ENCODE assay signal across 25 mouse cellular contexts in genomic region chr5:97075476-97076151, GRCm38 (mm10). TPM values are rescaled to one million over a fixed set of nuclear protein-coding genes. Genes with fewer than 3 reads are reported as not detected.
DNase-seq lines count a peak whose midpoint lies in the region; ATAC-seq lines count a peak whose summit lies in the region.
"Had no signal": no experiment of that assay in that cellular context is flagged by ENCODE, and none has a peak within 500 bp of the region (broad histone marks: within the 10 kb centered on the region; RNA-seq: fewer than 3 reads in every experiment).

No protein-coding gene starts in this region.

- intact Hi-C loops in heart, postnatal 14 days (cut with DNase I) = no loop called here

- H3K36me3 ChIP-seq in kidney, embryonic 15.5 days = peaks cover 8% of the 10 kb centered on the region
- H3K36me3 ChIP-seq in liver, embryonic 11.5 days (ENCODE audit: control insufficient read depth, insufficient read depth, low read length) = peaks cover 10% of the 10 kb centered on the region
- H3K36me3 ChIP-seq: embryonic facial prominence, embryonic 12.5 days had no signal

- H3K4me3 ChIP-seq in kidney, embryonic 15.5 days (replicated peaks) = no peak overlapping the region
- no peak overlapping the region for H3K4me3 ChIP-seq in liver, embryonic 11.5 days (ENCODE audit: low read depth, low read length)
- H3K4me3 ChIP-seq: embryonic facial prominence, embryonic 10.5 days; embryonic facial prominence, embryonic 12.5 days; forebrain, embryonic 13.5 days had no signal

- peak; percentile 59; the same call in 1 of the 2 replicates for ATAC-seq in kidney, embryonic 15.5 days (replicated peaks; ENCODE audit: low FRiP score)
- no peak for ATAC-seq in liver, embryonic 11.5 days (replicated peaks; ENCODE audit: low FRiP score)
- ATAC-seq: activated CD4-positive, CD25-positive, alpha-beta regulatory T cell, adult 4 months; CD4-positive, CD25-positive, alpha-beta regulatory T cell, adult 4 months; forebrain, embryonic 13.5 days; Patski had no signal

- no peak overlapping the region for H3K4me2 ChIP-seq in kidney, embryonic 15.5 days
- H3K4me2 ChIP-seq in liver, embryonic 11.5 days = no peak overlapping the region
- H3K4me2 ChIP-seq: embryonic facial prominence, embryonic 12.5 days; forebrain, embryonic 13.5 days had no signal

- H3K27ac ChIP-seq in kidney, embryonic 15.5 days = no peak overlapping the region
- no peak overlapping the region for H3K27ac ChIP-seq in liver, embryonic 11.5 days (ENCODE audit: low read depth, low read length)
- H3K27ac ChIP-seq: embryonic facial prominence, embryonic 10.5 days; embryonic facial prominence, embryonic 12.5 days; forebrain, embryonic 13.5 days had no signal

- no peaks in the 10 kb centered on the region for H3K9me3 ChIP-seq in kidney, embryonic 15.5 days (replicated peaks)
- H3K9me3 ChIP-seq in liver, embryonic 11.5 days (ENCODE audit: control insufficient read depth, low read length) = no peaks in the 10 kb centered on the region
- H3K9me3 ChIP-seq: embryonic facial prominence, embryonic 10.5 days; embryonic facial prominence, embryonic 12.5 days; forebrain, embryonic 13.5 days; G1E had no signal

- WGBS in kidney, embryonic 15.5 days = 74% methylated on average over 11 of the region's 11 CpGs
- 93% methylated on average over 11 of the region's 11 CpGs for WGBS in liver, embryonic 11.5 days

- peak; percentile 70 for DNase-seq in heart, adult 11 months
- DNase-seq in heart, postnatal 14 days = no peak
- no peak for DNase-seq in kidney, postnatal 4 days
- DNase-seq in kidney, postnatal 10 days = peak; percentile 3
- DNase-seq in kidney, adult 8-10 months = no peak
- DNase-seq in liver, embryonic 11.5 days (ENCODE audit: low spot score) = peak; percentile 20
- no peak for DNase-seq in liver
- DNase-seq: adrenal gland, adult 8-10 months; adrenal gland, postnatal 14 days; adrenal gland, postnatal 36 days; B cell, adult 2 months; cerebellum, adult 11-12 months; cerebellum, adult 2 months; cerebellum, adult 9-10 months; cerebellum, postnatal 10 days; cerebellum, postnatal 25 days had no signal

- H3K27me3 ChIP-seq in kidney, embryonic 15.5 days = no peaks in the 10 kb centered on the region
- no peaks in the 10 kb centered on the region for H3K27me3 ChIP-seq in liver, embryonic 11.5 days (replicated peaks; ENCODE audit: control insufficient read depth, insufficient read depth, low read length)
- H3K27me3 ChIP-seq: CH12.LX; embryonic facial prominence, embryonic 12.5 days; forebrain, embryonic 13.5 days; Patski had no signal

- H3K9ac ChIP-seq in kidney, embryonic 15.5 days = no peak overlapping the region
- no peak overlapping the region for H3K9ac ChIP-seq in liver, embryonic 11.5 days (ENCODE audit: low read depth, low read length)
- H3K9ac ChIP-seq: embryonic facial prominence, embryonic 12.5 days; forebrain, embryonic 13.5 days had no signal

- 0 out of 2 replicates have a peak, but pooled peaks cover 2% of the 10 kb centered on the region for H3K4me1 ChIP-seq in kidney, embryonic 15.5 days
- H3K4me1 ChIP-seq in liver, embryonic 11.5 days (replicated peaks; ENCODE audit: control insufficient read depth, insufficient read depth, low read length) = no peaks in the 10 kb centered on the region
- H3K4me1 ChIP-seq: embryonic facial prominence, embryonic 10.5 days; embryonic facial prominence, embryonic 12.5 days; forebrain, embryonic 13.5 days had no signal

RNA-seq across cellular contexts. Expression of gene Paqr3, which starts 35.8 kb away (rescaled TPM):
- total RNA-seq in heart, postnatal 14 days (2021) = 1 to 10 TPM; 2.3 to 2.4 TPM
- polyA plus RNA-seq in kidney, embryonic 15.5 days (2015; fragmentation: Nextera tagmentation; extraction: Ambion mirVana) = 3.8 and 3.9 TPM in 2 replicates
- polyA plus RNA-seq in liver, embryonic 11.5 days (2014; fragmentation: Nextera tagmentation; extraction: Ambion mirVana) = 1.9 and 2.3 TPM in 2 replicates

Comparison
In these comparisons a context has a peak if more than half of its experiments do, and no peak if none do; other contexts are left out.
1. DNase-seq: peak in heart, adult 11 months (single experiment), kidney, postnatal 10 days (single experiment) and liver, embryonic 11.5 days (single experiment); none in heart, postnatal 14 days (0 of 2), kidney, postnatal 4 days (0 of 2), kidney, adult 8-10 months (0 of 2) and liver (single experiment).